Mouse (Mus musculus): ENCODE measurements around the gene Pak1.

Pak1 gene

DNA sequence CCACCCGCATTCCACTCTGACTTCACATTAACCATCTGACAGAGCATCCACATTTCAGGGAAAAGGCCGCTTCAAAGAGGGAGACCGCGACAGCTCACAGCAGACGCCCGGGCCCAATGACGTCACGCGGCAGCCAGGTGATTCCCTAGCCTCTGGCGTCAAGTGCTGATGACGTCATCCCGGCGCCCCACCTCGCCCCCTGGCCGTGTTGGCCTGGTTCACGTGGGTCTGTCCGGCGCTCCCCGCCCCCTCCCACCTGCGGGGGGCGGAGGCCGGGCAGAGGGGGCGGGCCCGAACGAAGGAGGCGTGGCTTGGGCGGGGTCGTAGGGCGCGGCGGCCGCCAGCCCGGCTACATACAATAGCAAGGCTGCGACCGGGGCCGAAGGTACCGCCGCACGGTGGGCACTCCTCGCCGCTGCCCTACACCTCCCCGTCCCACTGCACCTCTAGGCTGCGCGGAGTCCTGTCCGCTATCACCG is at the start of gene Pak1:
Gene Pak1 (plus strand): TSS at position 352 of the 479 bp plus-strand sequence.
- DNase-seq = peak; percentile 83

- no peak for DNase-seq
Observed at GRCm38 (mm10) chr7:97740948-97741347, 47.4 kb upstream of the Pak1 start.

DNA sequence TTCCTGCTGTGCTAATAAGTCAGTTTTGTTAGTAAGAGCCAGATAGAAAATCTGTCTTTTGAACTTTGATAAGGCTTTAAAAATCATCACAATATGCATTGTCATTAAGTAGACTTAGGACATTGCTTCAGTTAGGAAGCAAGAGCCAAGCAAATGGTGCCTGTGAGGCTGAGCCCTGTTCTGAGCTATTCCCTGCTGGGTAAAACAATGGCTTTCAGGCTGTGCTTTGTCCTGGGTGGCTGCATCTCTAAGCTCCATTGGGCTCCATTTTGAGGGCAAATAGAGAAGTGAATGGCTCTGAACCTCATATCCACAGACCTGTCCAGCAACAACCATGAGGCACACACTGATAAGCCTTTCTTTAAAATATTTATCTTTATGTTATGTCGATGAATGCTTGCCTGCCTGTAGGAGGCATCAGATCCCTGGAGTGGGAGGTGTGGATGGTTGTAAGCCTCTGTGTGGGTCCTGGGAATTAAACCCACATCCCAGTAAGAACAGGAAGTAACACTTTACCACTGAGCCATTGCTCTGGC is 46.5 kb upstream of the Pak1 start:
- no peak for DNase-seq

GRCm38 (mm10) chr7:97745299-97745698 is 43.0 kb upstream of the Pak1 start:
- DNase-seq = no peak

DNA sequence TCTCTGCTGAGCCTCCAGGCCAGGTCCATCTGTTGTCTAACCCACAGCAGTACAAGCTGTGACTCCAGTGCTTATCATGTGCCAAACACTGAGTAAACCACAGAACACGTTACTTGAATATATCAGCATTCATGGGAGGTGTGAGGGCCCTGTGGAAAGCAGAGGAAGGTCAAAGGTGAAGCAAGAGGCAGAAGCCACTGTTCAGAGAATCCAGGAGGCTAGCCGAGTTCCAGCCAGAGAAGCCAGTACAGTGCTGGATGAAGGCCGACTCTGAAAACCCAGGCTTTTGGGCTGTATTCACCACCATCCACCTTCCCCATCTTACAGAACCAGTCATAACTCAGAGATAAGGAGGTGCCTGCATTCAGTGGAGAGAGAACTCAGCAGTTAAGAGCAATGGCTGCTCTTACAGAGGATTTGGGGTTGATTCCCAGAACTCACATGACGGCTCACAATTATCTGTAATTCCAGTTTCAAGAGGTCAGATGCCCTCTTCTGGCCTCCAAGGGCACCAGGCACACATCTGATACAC is 41.1 kb upstream of the Pak1 start:
- no peak for DNase-seq

DNA sequence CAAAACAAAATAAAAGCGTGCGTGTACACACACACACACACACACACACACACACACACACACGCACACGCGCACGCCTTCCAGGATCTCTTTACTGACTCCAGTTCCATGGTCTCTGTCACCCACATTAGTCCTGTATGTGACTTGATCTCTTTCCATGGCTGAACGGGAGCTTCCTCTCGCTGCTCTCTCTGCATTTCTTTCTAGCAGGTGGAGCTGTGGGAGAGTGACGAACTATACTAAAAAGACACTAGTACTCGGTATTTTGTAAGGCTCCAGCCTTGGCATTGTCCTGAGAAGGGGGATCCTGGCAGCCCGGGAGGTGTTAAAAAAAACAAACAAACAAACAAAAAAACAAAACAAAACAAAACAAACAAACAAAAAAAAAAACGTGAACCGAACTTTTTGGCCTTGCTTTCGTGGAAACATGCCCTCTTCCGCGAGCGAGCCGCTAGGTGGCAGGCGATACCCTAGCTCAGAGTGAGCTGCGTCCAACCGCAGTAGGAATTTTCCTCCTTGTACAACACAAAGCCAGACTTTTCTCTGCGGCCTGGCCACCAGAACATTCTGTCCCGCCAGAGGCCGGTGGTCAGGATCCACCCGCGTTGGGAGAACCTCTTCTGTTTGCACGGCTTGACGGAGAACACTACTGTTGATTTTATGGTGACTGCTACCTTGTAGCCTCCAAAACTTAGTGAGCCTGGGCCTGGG is 40.4 kb upstream of the Pak1 start:
- peak; percentile 90 for DNase-seq

DNA sequence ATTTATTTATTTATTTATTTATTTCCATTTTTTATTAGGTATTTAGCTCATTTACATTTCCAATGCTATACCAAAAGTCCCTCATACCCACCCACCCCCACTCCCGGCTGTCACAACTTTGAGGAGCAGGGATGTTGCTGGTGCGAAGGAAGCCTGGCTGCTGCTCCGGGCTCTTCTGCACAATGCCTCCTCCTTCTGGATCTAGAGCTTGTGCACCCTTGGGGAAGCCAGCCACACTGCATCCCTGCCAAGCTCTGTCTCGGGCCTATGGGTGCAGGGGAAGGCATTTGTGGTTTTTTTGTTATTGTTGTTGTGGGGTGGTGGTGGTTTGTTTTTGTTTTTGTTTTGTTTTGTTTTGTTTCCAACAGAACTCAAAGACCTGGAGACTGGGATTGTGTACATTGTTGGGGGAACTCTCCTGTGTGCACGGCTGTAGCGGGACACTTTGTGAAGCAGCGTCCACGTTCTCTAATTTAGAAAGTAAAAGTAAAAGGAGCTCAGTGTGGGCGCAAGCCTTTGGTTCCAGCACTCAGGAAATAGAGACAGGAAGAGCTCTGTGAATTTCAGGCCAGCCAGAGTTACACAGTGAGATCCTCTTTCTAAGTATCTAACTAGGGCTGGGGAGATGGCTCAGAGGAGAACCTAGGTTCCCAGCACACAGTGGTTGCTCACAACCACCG is 39.7 kb upstream of the Pak1 start:
- DNase-seq = peak; percentile 44

DNA sequence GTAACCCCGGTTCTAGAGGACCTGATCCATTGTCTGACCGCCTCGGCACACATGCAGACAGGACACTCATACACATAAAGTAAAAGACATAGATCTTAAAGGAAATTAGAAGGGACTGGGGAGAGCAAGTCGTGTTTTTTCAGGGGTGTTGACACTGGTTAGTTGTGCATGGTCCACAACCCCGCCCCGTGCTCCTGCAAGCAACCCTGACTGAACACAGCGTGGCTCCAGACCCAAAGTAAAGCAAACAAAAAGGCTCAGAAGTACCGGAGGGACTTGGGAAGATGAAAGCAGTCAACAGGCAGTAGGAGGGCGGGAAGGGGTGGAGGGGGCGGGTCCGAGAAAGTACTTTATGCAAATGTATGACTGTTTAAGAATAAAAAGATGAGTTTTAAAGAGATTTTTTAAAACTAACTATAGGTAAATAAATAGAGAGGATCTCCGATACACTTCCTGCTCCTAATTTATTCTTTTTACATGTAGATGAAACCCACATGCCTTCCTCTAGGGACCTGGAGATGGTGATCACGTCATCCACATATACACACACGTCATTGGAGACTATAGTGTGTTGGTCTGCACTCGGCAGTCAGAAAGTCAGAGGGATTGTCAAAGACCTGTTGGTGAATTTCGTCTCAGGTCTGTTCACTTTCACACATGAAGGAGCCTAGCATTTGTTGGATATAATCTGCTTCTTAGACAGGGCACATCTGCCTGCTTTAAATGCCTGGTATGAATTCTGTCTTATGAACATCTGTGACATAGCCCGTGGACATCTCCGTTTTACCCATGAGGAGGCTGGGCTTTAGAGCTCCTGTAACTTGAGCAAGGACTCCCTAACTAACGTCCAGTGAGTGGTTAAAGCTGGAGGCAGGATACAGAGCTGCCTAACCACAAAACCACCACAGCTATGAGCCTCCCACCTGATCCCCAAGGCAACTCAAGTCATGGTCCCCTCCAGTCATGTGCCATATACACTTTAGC is 38.8 kb upstream of the Pak1 start:
- DNase-seq = no peak

DNA sequence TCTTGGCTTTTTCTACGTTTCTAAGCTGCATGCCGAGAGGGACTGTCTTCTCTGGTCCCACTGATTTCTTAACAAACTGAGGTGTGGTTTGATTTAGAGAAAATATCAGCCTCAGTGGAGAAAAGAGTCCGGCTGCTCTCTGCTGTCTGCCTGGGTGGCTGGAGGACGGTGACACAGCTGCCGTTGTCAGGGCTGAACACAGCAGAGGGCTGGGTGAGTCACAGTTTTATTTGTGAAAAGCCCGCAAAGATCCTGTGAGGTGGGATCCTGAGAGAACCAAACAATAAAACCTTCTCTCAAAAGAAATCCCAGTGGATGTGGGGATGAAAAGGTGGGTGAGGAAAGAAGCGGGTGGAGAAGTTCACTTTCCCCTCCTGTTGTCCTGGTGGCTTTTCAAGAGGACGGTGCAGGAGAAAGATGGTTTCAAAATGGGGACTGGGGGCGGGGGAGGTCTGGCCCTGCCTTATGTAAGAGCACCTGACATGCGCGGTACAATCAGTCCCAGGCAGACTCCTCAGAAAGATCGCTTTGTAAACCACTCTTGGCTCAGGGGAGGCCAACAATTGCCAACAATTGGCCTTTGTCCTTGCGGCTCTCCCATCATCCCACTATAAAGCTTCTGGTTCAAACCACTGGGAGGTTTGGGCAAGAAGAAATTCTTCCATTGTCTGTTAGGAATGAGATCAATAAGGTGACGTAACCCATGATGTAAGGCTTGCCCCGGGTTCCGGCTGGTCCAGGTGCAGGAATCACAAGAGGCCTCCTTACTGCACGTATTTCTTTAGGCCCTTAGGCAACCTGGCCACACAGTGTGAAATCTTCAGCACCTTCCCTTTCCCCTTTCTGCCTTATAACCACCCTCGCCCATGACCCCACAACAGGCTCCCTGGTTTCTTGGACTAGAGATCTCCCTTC is 31.1 kb upstream of the Pak1 start:
- peak; percentile 73 for DNase-seq

DNA sequence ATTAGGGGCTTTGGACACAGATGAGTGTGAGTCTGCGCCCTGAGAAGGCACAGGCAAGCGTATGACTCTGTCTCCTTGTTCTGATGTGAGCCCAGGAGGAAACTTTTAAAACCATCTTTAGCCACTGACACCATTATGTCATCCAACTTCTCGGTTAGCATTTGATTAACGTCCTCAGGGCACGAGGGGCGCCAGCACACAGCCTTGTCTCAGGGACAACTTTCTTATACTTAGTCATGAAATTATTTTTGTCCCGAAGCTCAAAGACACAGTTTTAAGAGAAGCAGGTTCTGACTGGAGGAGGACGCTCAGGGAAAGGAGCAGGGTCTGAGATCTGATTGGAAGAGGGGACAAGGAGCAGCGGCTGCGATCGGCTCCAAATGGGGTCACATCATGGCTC is 23.8 kb upstream of the Pak1 start:
- DNase-seq = no peak

DNA sequence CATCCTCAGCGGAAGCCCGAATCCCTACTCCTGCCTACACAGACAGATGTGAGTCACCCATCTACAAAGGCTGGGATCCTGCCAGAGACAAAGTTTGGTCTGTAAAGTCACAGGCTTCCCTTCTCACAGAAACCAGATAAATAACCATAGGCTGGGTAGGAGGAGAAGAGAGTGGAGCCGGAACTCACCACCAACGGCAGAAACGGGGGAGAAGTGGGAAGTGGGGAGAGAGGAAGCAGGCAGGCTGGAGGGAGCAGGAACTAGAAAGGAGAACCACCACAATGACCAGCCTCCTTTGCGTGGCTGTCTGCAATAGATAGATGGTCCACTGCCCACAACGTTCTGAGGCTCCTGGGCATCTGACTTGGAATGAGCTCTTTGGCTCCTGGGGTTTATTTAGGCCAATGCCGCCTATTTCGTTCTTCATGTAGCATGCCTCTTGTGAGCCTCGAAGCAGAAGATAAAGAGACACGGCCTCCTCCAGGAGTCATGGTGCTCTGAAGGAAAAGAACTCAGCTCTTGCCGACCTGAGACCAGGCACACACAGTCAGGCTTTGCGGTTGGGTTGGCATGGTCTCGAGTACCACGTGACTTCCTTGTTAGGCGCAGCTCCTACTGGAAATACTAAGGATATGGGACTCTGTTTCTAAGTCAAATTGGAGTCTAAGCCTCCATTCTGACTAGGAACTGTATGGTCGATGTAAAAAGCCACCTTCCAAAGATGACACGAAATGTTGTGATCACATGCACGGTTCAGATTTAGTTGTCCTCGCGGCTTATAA is 23.0 kb upstream of the Pak1 start:
- peak; percentile 89 for DNase-seq

DNA sequence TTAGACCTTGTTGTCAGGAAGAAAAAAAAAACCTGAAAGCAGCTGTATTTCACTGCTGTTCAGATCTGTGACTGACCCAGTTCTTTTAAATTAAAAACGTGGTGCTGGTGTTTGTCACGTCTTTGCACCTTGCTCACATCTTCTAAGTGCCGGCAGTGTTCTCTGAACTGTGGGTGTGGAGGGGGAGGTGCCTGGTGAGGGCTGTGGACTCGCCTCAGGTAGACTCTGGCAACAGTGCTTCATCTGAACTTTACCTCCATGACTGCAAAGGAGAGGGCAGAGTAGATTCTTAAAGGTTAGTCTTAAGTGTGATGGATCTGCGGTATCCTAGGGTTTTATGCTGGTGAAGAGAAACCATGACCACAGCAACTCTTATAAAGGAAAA is 22.4 kb upstream of the Pak1 start:
- no peak for DNase-seq

DNA sequence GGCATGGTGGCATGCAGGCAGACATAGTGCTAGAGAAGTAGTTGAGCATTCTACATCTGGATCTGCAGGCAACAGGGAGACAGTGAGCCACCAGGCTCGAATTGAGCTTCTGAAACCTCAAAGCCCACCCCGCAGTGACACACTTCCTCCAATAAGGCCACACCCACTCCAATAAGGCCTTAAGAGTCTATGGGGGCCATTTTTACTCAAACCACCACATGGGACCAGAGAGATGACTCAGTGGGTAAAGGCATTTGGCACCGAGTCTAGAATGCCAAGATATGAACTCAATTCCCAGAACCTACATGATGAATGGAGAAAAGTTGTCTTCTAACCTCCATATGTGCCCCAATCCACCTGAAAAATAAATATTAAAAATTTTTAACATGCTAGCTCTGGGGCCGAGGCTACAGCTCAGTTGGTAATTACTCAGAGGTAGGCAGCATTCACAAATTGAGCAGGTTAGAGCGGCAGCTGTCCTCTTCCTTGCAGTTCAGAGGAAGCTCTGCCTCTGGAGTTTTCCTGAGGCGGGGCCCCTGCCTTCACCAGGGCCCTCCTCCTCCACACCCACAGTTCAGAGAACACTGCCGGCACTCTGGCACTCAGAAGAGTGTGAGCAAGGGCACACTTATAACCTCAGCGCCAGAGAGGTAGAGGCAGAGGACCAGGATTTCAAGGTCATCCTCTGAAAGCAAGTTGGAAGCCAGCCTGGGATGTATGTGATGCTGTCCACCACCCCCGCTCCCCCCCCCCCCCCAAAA is 21.8 kb upstream of the Pak1 start:
- DNase-seq = no peak

DNA sequence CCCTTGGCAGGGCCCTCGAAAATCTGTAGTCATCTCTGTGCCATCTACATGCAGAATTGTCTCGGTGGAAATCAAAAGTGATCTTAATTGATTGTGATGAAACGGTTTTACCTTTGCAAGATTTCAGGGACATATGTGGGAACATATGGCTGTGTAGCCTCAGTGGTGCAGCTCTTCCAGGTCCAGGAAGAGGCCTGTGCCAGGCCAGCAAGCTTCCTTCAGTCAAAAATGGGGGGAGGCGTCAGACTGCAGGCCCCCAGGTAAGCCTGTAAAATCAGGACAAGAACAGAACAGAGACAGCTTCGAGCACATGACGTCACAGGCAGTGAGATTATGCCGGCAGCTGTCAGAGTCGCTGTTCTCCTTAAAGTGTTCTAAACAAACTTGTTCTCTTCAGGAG is 20.5 kb upstream of the Pak1 start:
- peak; percentile 47 for DNase-seq

- DNase-seq = no peak
Observed at GRCm38 (mm10) chr7:97769020-97769419, 19.3 kb upstream of the Pak1 start.

DNA sequence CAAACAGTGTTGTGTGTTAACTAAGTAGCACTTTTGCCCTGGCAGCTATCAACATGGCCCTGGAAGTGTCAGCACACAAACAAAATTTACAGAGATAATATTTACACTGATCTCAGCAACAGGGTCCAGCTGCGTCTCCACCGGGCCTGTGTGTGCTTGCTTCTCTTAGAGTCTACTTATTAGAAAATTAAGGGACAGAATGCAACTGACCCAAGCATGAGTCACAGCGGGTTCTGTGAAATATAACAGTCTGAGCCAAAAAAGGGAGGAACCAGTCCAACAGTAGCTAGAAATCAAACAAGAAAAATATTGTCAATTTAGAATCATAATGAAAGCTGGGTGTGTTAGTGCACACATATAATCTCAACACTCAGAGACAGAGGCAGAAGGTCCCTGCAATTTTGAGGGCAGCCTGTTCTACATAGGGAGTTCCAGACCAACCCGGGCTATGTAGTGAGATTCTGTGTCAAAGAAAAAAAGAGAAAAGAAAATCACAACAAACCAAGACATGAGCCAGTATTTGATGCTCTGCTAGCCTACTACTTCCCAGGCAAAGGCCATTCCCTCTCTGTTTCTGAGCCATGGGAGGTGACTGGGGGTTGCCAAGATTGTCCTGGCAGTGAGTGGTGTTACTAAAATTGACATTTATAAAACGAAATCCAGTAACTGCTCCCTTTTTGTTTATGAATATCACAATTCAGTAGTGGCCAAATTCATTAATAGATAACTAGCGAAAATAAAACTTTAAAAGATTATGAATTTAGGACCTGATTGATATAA is 17.3 kb upstream of the Pak1 start:
- no peak for DNase-seq

DNA sequence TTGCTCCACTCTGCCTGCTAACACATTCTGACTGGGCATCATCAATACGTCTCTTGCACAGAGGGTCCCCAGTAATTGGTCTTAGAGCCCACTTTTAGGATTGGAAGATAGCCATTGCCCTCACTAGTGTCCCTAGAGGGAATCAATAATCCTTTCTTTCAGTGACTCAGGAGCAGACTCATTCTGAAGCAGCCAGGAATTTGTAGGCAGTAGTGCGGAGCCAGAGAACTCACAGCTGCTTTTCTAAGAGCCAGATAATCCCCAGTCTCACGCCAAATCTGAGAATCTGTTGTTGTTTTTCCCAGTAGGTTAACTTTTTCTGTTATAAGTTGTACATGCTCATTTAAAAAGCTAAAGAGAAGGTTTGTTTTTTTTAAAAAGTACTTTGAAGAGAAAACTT is 13.0 kb upstream of the Pak1 start:
- no peak for DNase-seq

GRCm38 (mm10) chr7:97775923-97776322 is 12.4 kb upstream of the Pak1 start:
- DNase-seq = no peak

- DNase-seq = no peak
Observed at GRCm38 (mm10) chr7:97777191-97777590, 11.2 kb upstream of the Pak1 start.
